Mouse (Mus musculus) effector memory CD4-positive, alpha-beta T cell, adult 5 months (primary cell): Measurements from ENCODE around the gene Phgdh. TPM values are rescaled to one million over a fixed set of nuclear protein-coding genes. Genes with fewer than 3 reads are reported as not detected.

ENCODE experiments used
- polyA plus RNA-seq: library from polyadenylated mRNA; unstranded; fragments of 100-300 nt; shearing (Covaris generic); gene quantifications from one replicate; pipeline ENCODE4 v1.2.1, GENCODE M21; 2017

Gene Phgdh
- 64.3 TPM for polyA plus RNA-seq

GRCm38 (mm10) chr3:98339706-98340109 is at the start of gene Phgdh:
Gene Phgdh (minus strand): TSS chr3:98339990.

GRCm38 (mm10) chr3:98382246-98382939 is 42.6 kb upstream of the Phgdh start, which contains the start of gene Zfp697:
Gene Zfp697 (plus strand): TSS chr3:98382461.

GRCm38 (mm10) chr3:98280204-98280932 is 59.4 kb downstream of the Phgdh start, which contains the start of gene Hmgcs2:
Gene Hmgcs2 (plus strand): TSS chr3:98280435.

Other genes with a start within 250 kb of the Phgdh start
- gene Adam30, start 179.4 kb downstream of the Phgdh start, polyA plus RNA-seq: not detected
- not detected for gene Reg4, start 117.8 kb downstream of the Phgdh start, polyA plus RNA-seq
- not detected for gene Hmgcs2, start 59.6 kb downstream of the Phgdh start, polyA plus RNA-seq
- gene Zfp697, start 42.5 kb upstream of the Phgdh start, polyA plus RNA-seq: not detected
- gene Gm4450, start 117.1 kb upstream of the Phgdh start, polyA plus RNA-seq: not detected
- gene Hsd3b4, start 170.5 kb upstream of the Phgdh start, polyA plus RNA-seq: not detected
- not detected for gene Gm10681, start 248.8 kb upstream of the Phgdh start, polyA plus RNA-seq